Mouse (Mus musculus): ENCODE measurements at regions not wholly inside any gene's neighbourhood (a gene's known extent, or its start where the extent isn't known, plus 50 kb on each side); places are given as distances from the start of the nearest gene placed in this dataset.
A peak's percentile ranks its signal among the peaks of the same experiment; 100 is the strongest.

DNA sequence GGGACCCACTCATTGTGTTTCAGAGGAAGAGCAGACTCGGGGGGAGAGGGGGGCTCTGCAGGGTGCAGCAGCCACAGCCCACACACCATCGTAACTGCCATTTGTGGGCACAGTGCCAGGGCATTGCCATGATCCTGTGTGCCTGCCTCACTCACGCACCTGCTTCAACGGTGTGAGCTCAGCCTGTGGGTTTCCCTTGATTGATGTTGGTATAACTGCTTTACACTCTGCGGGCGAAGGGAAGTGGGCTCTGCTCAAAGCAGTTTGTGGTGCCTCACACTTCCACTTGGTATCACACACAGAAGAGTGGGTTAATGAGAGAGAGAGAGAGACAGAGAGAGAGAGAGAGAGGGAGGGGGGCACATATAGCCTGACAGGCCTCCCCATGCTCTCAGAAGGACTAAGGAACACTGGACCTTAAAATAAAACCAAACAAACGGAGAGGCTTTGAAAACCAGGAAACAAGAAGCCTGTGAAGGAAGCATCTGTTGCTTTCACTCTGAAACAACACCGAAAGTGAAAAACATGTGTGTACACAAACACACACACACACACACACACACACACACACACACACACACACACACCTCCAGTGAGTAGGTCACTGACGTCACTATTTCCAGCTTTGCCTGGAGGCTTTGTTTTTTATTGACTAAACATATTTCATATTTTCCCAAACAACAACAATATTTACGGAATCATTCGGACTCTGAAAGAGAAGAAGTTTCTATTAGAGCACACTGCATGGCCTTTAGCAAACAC, 255.4 kb downstream of the Gm11361 start:
- Histone ChIP-seq H3K4me3 (ENCODE audit: insufficient read depth, low read depth, low read length) (no peak overlapping the region), H3K79me2 (ENCODE audit: control insufficient read depth, insufficient read depth, low read length) (no peaks in the 10 kb centered on the region), H3K9ac (ENCODE audit: low read depth, low read length) (no peak overlapping the region), H3K27me3 (ENCODE audit: control insufficient read depth, insufficient read depth, low read length) (no peaks in the 10 kb centered on the region), H3K36me3 (ENCODE audit: control insufficient read depth, insufficient read depth, low read length) (no peaks in the 10 kb centered on the region), H3K27ac (replicated peaks; ENCODE audit: insufficient read depth, low read depth, low read length) (no peak overlapping the region), H3K4me1 (ENCODE audit: control insufficient read depth, insufficient read depth, low read length) (no peaks in the 10 kb centered on the region)
- TF ChIP-seq POLR2A (IDR thresholded peaks at IDR 0.05; ENCODE audit: extremely low read depth, insufficient read depth, low read length) (no peak), CTCF (IDR thresholded peaks at IDR 0.05; ENCODE audit: low read depth, low read length) (no peak)
- 86% methylated on average over 11 of the region's 11 CpGs for WGBS
- DNase-seq (ENCODE audit: extremely low read depth, low read depth, low spot score), result no peak

DNA sequence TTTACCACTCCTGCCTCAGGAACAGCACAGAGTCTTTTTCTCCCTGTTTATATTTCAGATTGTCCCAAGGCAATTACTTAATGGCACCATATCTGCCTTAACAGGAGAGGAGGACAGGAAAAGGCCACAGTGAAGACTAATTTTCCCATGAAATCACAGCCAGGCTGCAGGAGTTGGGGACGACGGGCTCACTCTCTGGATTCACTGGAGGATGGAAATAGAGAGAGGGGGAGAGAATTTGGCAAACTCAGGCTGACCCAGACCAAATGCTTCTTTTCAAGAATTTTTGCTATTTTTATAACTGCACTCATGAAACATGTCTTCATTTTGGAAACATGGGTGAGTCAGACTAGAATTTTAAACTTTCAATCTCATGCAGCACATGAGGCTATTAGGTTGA, 250.9 kb downstream of the Gm11361 start:
- WGBS, result 82% methylated on average over 2 of the region's 2 CpGs
- H3K4me3 ChIP-seq (ENCODE audit: insufficient read depth, low read depth, low read length), result no peak overlapping the region
- no peak overlapping the region for H3K9ac ChIP-seq (ENCODE audit: low read depth, low read length)
- no peaks in the 10 kb centered on the region for H3K79me2 ChIP-seq (ENCODE audit: control insufficient read depth, insufficient read depth, low read length)
- TF ChIP-seq POLR2A (IDR thresholded peaks at IDR 0.05; ENCODE audit: extremely low read depth, insufficient read depth, low read length) (no peak), CTCF (IDR thresholded peaks at IDR 0.05; ENCODE audit: low read depth, low read length) (no peak)
- no peaks in the 10 kb centered on the region for H3K36me3 ChIP-seq (ENCODE audit: control insufficient read depth, insufficient read depth, low read length)
- no peaks in the 10 kb centered on the region for H3K4me1 ChIP-seq (ENCODE audit: control insufficient read depth, insufficient read depth, low read length)
- DNase-seq (ENCODE audit: extremely low read depth, low read depth, low spot score), result no peak
- 0 out of 2 replicates have a peak overlapping the region, but pooled peaks have one; percentile 6 for H3K27ac ChIP-seq (replicated peaks; ENCODE audit: insufficient read depth, low read depth, low read length)
- no peaks in the 10 kb centered on the region for H3K27me3 ChIP-seq (ENCODE audit: control insufficient read depth, insufficient read depth, low read length)

DNA sequence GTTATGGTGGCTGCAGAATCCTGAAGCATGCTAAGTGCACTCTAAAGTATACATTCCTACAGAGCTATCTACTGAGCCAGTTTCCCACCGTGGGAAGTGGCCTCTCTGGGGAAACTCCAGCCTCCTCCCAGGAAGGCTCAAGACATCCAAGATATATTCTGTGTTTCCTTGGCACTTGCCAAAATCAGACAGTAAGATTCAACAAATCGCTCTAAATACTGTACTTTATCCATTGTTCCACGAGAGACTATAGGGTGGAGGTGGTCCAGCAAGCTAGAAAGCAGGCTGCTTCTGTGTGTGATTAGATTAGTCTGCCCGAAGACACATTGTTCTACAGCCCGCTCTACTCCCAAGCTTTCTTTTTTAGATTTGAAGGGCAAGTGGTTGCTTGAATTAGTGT, 250.5 kb downstream of the Gm11361 start:
- no peak for DNase-seq (ENCODE audit: extremely low read depth, low read depth, low spot score)

DNA sequence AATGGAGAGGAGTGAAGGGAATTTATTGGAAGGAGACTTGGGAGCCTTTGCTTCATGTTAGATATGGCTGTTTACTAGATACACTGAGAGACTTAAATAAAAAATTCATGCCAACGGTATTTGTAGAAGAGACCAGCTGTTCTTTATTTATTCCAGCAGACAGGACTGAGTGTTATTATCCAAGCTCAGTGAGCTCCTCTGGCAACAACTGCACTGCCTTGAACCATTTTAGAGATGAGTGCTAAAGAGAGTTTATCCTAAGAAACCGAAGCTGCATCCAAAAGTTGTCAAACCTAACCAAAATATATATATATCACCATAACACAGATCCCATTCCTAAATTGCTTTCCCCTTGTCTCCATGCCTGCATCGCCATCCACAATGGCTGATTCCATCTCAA, 247.0 kb downstream of the Gm11361 start:
- Histone ChIP-seq H3K79me2 (ENCODE audit: control insufficient read depth, insufficient read depth, low read length) (no peaks in the 10 kb centered on the region), H3K27me3 (ENCODE audit: control insufficient read depth, insufficient read depth, low read length) (no peaks in the 10 kb centered on the region)
- DNase-seq (ENCODE audit: extremely low read depth, low read depth, low spot score), result peak; percentile 28

More for the DNA sequence above, 250.5 kb downstream of the Gm11361 start:
- H3K4me1 ChIP-seq (ENCODE audit: control insufficient read depth, insufficient read depth, low read length), result peaks cover under 1% of the 10 kb centered on the region; the same call in 1 of the 2 replicates
- no peaks in the 10 kb centered on the region for H3K36me3 ChIP-seq (ENCODE audit: control insufficient read depth, insufficient read depth, low read length)
- H3K9ac ChIP-seq (ENCODE audit: low read depth, low read length), result no peak overlapping the region
- no peak for TF ChIP-seq POLR2A (IDR thresholded peaks at IDR 0.05; ENCODE audit: extremely low read depth, insufficient read depth, low read length)
- no peak for TF ChIP-seq CTCF (IDR thresholded peaks at IDR 0.05; ENCODE audit: low read depth, low read length)
- 0 out of 2 replicates have a peak overlapping the region, but pooled peaks have one; percentile 6 for H3K27ac ChIP-seq (replicated peaks; ENCODE audit: insufficient read depth, low read depth, low read length)
- no peak overlapping the region for H3K4me3 ChIP-seq (ENCODE audit: insufficient read depth, low read depth, low read length)
- 73% methylated on average over 5 of the region's 5 CpGs for WGBS
- no peaks in the 10 kb centered on the region for H3K79me2 ChIP-seq (ENCODE audit: control insufficient read depth, insufficient read depth, low read length)
- no peaks in the 10 kb centered on the region for H3K27me3 ChIP-seq (ENCODE audit: control insufficient read depth, insufficient read depth, low read length)

DNA sequence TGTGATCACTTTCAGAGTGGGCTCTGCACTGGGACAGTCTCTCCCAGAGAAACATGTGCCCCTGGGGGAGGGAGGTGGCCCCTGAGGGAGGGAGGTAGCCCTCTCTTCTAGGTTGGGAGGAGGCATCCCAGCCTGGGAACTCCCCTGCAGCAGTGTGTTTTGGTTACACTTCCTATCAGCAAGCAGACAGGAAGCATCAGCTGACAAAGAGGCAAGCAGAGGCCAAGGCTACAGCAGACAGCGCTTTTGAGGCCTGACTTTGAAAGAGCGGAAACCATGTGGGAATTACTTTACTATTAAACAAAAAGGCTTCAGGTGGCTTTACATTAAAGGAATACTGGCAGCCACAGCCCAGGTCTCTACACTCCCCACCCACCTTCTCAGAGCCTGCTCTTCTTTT, 244.8 kb downstream of the Gm11361 start:
- H3K4me1 ChIP-seq (ENCODE audit: control insufficient read depth, insufficient read depth, low read length), result peaks cover 2% of the 10 kb centered on the region; the same call in 1 of the 2 replicates
- H3K4me3 ChIP-seq (ENCODE audit: insufficient read depth, low read depth, low read length), result no peak overlapping the region
- H3K9ac ChIP-seq (ENCODE audit: low read depth, low read length), result no peak overlapping the region
- H3K79me2 ChIP-seq (ENCODE audit: control insufficient read depth, insufficient read depth, low read length), result no peaks in the 10 kb centered on the region
- H3K27ac ChIP-seq (replicated peaks; ENCODE audit: insufficient read depth, low read depth, low read length), result no peak overlapping the region
- DNase-seq (ENCODE audit: extremely low read depth, low read depth, low spot score), result peak; percentile 17
- no peaks in the 10 kb centered on the region for H3K27me3 ChIP-seq (ENCODE audit: control insufficient read depth, insufficient read depth, low read length)
- 65% methylated on average over 2 of the region's 2 CpGs for WGBS
- H3K36me3 ChIP-seq (ENCODE audit: control insufficient read depth, insufficient read depth, low read length), result no peaks in the 10 kb centered on the region
- no peak for TF ChIP-seq CTCF (IDR thresholded peaks at IDR 0.05; ENCODE audit: low read depth, low read length)
- TF ChIP-seq POLR2A (IDR thresholded peaks at IDR 0.05; ENCODE audit: extremely low read depth, insufficient read depth, low read length), result no peak

More for the DNA sequence above, 247.0 kb downstream of the Gm11361 start:
- H3K4me3 ChIP-seq (ENCODE audit: insufficient read depth, low read depth, low read length), result no peak overlapping the region
- WGBS, result 92% methylated on average over 3 of the region's 3 CpGs
- TF ChIP-seq POLR2A (IDR thresholded peaks at IDR 0.05; ENCODE audit: extremely low read depth, insufficient read depth, low read length) (no peak), CTCF (IDR thresholded peaks at IDR 0.05; ENCODE audit: low read depth, low read length) (no peak)
- H3K27ac ChIP-seq (replicated peaks; ENCODE audit: insufficient read depth, low read depth, low read length), result no peak overlapping the region
- peaks cover 2% of the 10 kb centered on the region; the same call in 1 of the 2 replicates for H3K4me1 ChIP-seq (ENCODE audit: control insufficient read depth, insufficient read depth, low read length)
- H3K36me3 ChIP-seq (ENCODE audit: control insufficient read depth, insufficient read depth, low read length), result no peaks in the 10 kb centered on the region
- H3K9ac ChIP-seq (ENCODE audit: low read depth, low read length), result no peak overlapping the region

DNA sequence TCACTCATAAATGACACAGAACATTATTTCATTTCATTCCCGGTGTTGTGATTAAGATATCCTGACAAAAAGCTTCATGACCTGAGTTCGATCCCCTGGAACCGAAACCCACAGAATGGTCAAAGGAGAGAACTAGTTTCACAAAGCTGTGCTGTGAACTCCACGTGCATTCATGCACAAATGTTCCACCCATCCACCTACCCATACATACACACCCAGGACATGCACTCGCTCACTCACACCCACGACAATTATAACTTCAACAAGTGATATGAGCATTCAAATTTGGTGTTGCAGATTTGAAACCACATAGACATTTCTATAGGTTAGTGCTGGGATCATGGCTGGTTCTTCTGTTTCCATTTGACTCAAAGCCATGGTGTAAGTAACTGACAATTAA, 243.4 kb downstream of the Gm11361 start:
- Histone ChIP-seq H3K79me2 (ENCODE audit: control insufficient read depth, insufficient read depth, low read length) (no peaks in the 10 kb centered on the region), H3K27ac (replicated peaks; ENCODE audit: insufficient read depth, low read depth, low read length) (no peak overlapping the region), H3K4me1 (ENCODE audit: control insufficient read depth, insufficient read depth, low read length) (peaks cover 2% of the 10 kb centered on the region; the same call in 1 of the 2 replicates), H3K36me3 (ENCODE audit: control insufficient read depth, insufficient read depth, low read length) (no peaks in the 10 kb centered on the region), H3K27me3 (ENCODE audit: control insufficient read depth, insufficient read depth, low read length) (no peaks in the 10 kb centered on the region), H3K9ac (ENCODE audit: low read depth, low read length) (no peak overlapping the region), H3K4me3 (ENCODE audit: insufficient read depth, low read depth, low read length) (no peak overlapping the region)
- TF ChIP-seq POLR2A (IDR thresholded peaks at IDR 0.05; ENCODE audit: extremely low read depth, insufficient read depth, low read length) (no peak), CTCF (IDR thresholded peaks at IDR 0.05; ENCODE audit: low read depth, low read length) (no peak)
- DNase-seq (ENCODE audit: extremely low read depth, low read depth, low spot score), result no peak
- 94% methylated on average over 6 of the region's 6 CpGs for WGBS
